In the genomic region with DNA sequence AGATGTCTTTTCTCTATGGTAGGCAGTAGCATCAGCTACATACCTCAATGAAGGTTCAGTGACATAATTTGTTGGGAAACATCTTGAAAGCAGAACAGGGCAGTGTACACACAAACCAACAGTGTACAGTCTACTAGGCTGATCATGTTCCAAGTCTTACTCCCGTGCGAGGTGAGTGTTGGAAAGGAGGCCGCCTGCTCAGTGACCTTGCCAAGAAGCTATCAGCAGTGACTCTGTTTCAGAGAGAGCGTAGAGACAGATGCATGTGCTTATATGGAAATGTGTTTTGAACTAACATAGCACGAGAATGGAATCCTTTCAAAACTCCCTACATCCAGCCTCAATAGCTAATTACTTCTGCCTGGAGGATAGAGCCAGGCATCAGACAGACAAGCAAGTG, we compare ENCODE assay signal across 21 mouse cellular contexts.
A peak's percentile ranks its signal among the peaks of the same experiment; 100 is the strongest.
DNase-seq lines count a peak whose midpoint lies in the region; ATAC-seq and TF ChIP-seq lines count a peak whose summit lies in the region.
"Had no signal": no experiment of that assay in that cellular context is flagged by ENCODE, and none has a peak within 500 bp of the region (broad histone marks: within the 10 kb centered on the region; RNA-seq: fewer than 3 reads in every experiment).

No protein-coding gene starts in this region.

- H3K36me3 ChIP-seq in heart, embryonic 13.5 days = no peaks in the 10 kb centered on the region
- H3K36me3 ChIP-seq in hindbrain, postnatal 0 days (ENCODE audit: insufficient read depth, low read length) = no peaks in the 10 kb centered on the region
- no peaks in the 10 kb centered on the region for H3K36me3 ChIP-seq in hindbrain, embryonic 12.5 days
- H3K36me3 ChIP-seq in forebrain, embryonic 16.5 days (ENCODE audit: control insufficient read depth, insufficient read depth) = no peaks in the 10 kb centered on the region
- no peaks in the 10 kb centered on the region for H3K36me3 ChIP-seq in stomach, postnatal 0 days (ENCODE audit: control insufficient read depth, insufficient read depth, low read length)
- H3K36me3 ChIP-seq: embryonic facial prominence, embryonic 15.5 days; neural tube, embryonic 13.5 days had no signal

- intact Hi-C loops in heart, postnatal 25 days (cut with DNase I) = no loop called here

- no peak for TF ChIP-seq EP300 in stomach, postnatal 0 days (optimal IDR thresholded peaks at IDR 0.05)

- H3K9ac ChIP-seq in heart, embryonic 13.5 days = no peak overlapping the region
- no peak overlapping the region for H3K9ac ChIP-seq in hindbrain, postnatal 0 days (replicated peaks; ENCODE audit: low read length)
- H3K9ac ChIP-seq in hindbrain, embryonic 12.5 days = no peak overlapping the region
- no peak overlapping the region for H3K9ac ChIP-seq in forebrain, embryonic 16.5 days (replicated peaks; ENCODE audit: low read depth, low read length)
- H3K9ac ChIP-seq in stomach, postnatal 0 days (ENCODE audit: low read length) = no peak overlapping the region
- H3K9ac ChIP-seq: embryonic facial prominence, embryonic 15.5 days; neural tube, embryonic 13.5 days had no signal

- H3K4me2 ChIP-seq in heart, embryonic 13.5 days = no peak overlapping the region
- H3K4me2 ChIP-seq in hindbrain, postnatal 0 days (ENCODE audit: low read depth, low read length) = no peak overlapping the region
- H3K4me2 ChIP-seq in hindbrain, embryonic 12.5 days (replicated peaks) = no peak overlapping the region
- H3K4me2 ChIP-seq in forebrain, embryonic 16.5 days (ENCODE audit: low read length) = no peak overlapping the region
- H3K4me2 ChIP-seq in stomach, postnatal 0 days (replicated peaks; ENCODE audit: low read depth) = no peak overlapping the region
- H3K4me2 ChIP-seq: embryonic facial prominence, embryonic 15.5 days; neural tube, embryonic 13.5 days had no signal

- no peak for TF ChIP-seq CTCF in hindbrain, postnatal 0 days (IDR thresholded peaks at IDR 0.05; ENCODE audit: low read depth)
- TF ChIP-seq CTCF in stomach, postnatal 0 days (IDR thresholded peaks at IDR 0.05; ENCODE audit: low read depth) = no peak

- no peak for DNase-seq in heart, postnatal 25 days (ENCODE audit: low spot score)
- DNase-seq in hindbrain, postnatal 0 days (ENCODE audit: low spot score) = peak; percentile 15
- DNase-seq in stomach, postnatal 0 days (ENCODE audit: low spot score) = no peak
- no peak for DNase-seq in retina, embryonic 14.5 days (ENCODE audit: low spot score)
- DNase-seq: adrenal gland, adult 2 months; cerebellum, adult 9-10 months; gastrocnemius, adult 2 months; kidney, adult 9 months; kidney, postnatal 25 days; liver; lung, postnatal 10 days; midbrain, embryonic 14.5 days; spleen, adult 18-20 months; thymus, adult 2 months had no signal

- no peaks in the 10 kb centered on the region for H3K27me3 ChIP-seq in heart, embryonic 13.5 days (replicated peaks)
- no peaks in the 10 kb centered on the region for H3K27me3 ChIP-seq in hindbrain, postnatal 0 days (ENCODE audit: insufficient read depth, low read length)
- H3K27me3 ChIP-seq in hindbrain, embryonic 12.5 days = no peaks in the 10 kb centered on the region
- H3K27me3 ChIP-seq in forebrain, embryonic 16.5 days (replicated peaks; ENCODE audit: control insufficient read depth, insufficient read depth, low read length) = no peaks in the 10 kb centered on the region
- H3K27me3 ChIP-seq in stomach, postnatal 0 days (ENCODE audit: control insufficient read depth, insufficient read depth, low read length) = no peaks in the 10 kb centered on the region
- H3K27me3 ChIP-seq: embryonic facial prominence, embryonic 15.5 days; megakaryocyte, embryonic 14.5 days; neural tube, embryonic 13.5 days had no signal

- peaks cover 18% of the 10 kb centered on the region for H3K4me1 ChIP-seq in heart, embryonic 13.5 days
- H3K4me1 ChIP-seq in hindbrain, postnatal 0 days (ENCODE audit: insufficient read depth, low read length) = no peaks in the 10 kb centered on the region
- 0 out of 2 replicates have a peak, but pooled peaks cover 2% of the 10 kb centered on the region for H3K4me1 ChIP-seq in hindbrain, embryonic 12.5 days
- H3K4me1 ChIP-seq in forebrain, embryonic 16.5 days (replicated peaks; ENCODE audit: control insufficient read depth, insufficient read depth, low read length) = peaks cover 5% of the 10 kb centered on the region; the same call in 1 of the 2 replicates
- no peaks in the 10 kb centered on the region for H3K4me1 ChIP-seq in stomach, postnatal 0 days (replicated peaks; ENCODE audit: control insufficient read depth, insufficient read depth)
- H3K4me1 ChIP-seq: embryonic facial prominence, embryonic 15.5 days; megakaryocyte, embryonic 14.5 days; neural tube, embryonic 13.5 days had no signal

- H3K27ac ChIP-seq in heart, embryonic 13.5 days (replicated peaks) = peak overlapping the region; percentile 62
- H3K27ac ChIP-seq in hindbrain, postnatal 0 days = no peak overlapping the region
- no peak overlapping the region for H3K27ac ChIP-seq in hindbrain, embryonic 12.5 days
- H3K27ac ChIP-seq in forebrain, embryonic 16.5 days (ENCODE audit: low read length) = no peak overlapping the region
- H3K27ac ChIP-seq in stomach, postnatal 0 days (replicated peaks) = no peak overlapping the region
- H3K27ac ChIP-seq: embryonic facial prominence, embryonic 15.5 days; gastrocnemius, adult 2 months; neural tube, embryonic 13.5 days had no signal

- 30% methylated on average over 5 of the region's 5 CpGs for WGBS in heart, embryonic 13.5 days
- WGBS in hindbrain, postnatal 0 days = 54% methylated on average over 5 of the region's 5 CpGs
- WGBS in hindbrain, embryonic 12.5 days = 83% methylated on average over 5 of the region's 5 CpGs
- 27% methylated on average over 5 of the region's 5 CpGs for WGBS in forebrain, embryonic 16.5 days
- WGBS in stomach, postnatal 0 days = 48% methylated on average over 5 of the region's 5 CpGs

- ATAC-seq in heart, embryonic 13.5 days (ENCODE audit: extremely low read depth, insufficient number of reproducible peaks, low FRiP score, low TSS enrichment) = no peak
- no peak for ATAC-seq in hindbrain, postnatal 0 days
- ATAC-seq in hindbrain, embryonic 12.5 days (ENCODE audit: low FRiP score) = no peak
- peak; percentile 76 for ATAC-seq in forebrain, embryonic 16.5 days
- ATAC-seq in stomach, postnatal 0 days (ENCODE audit: low FRiP score, low TSS enrichment) = peak; percentile 40; the same call in 1 of the 2 replicates
- ATAC-seq: inflammation-experienced regulatory T-cells, adult 6 months had no signal

- H3K4me3 ChIP-seq in heart, embryonic 13.5 days = no peak overlapping the region
- H3K4me3 ChIP-seq in hindbrain, postnatal 0 days (ENCODE audit: low read length) = no peak overlapping the region
- no peak overlapping the region for H3K4me3 ChIP-seq in hindbrain, embryonic 12.5 days
- no peak overlapping the region for H3K4me3 ChIP-seq in forebrain, embryonic 16.5 days (replicated peaks; ENCODE audit: low read length)
- H3K4me3 ChIP-seq in stomach, postnatal 0 days (ENCODE audit: low read depth, low read length) = no peak overlapping the region
- H3K4me3 ChIP-seq: embryonic facial prominence, embryonic 15.5 days; gastrocnemius, adult 2 months; megakaryocyte, embryonic 14.5 days; neural tube, embryonic 13.5 days had no signal

- no peaks in the 10 kb centered on the region for H3K9me3 ChIP-seq in heart, embryonic 13.5 days
- H3K9me3 ChIP-seq in hindbrain, postnatal 0 days (ENCODE audit: low read length) = no peaks in the 10 kb centered on the region
- no peaks in the 10 kb centered on the region for H3K9me3 ChIP-seq in hindbrain, embryonic 12.5 days (replicated peaks)
- H3K9me3 ChIP-seq in forebrain, embryonic 16.5 days (ENCODE audit: control insufficient read depth, low read length) = no peaks in the 10 kb centered on the region
- H3K9me3 ChIP-seq in stomach, postnatal 0 days (ENCODE audit: control insufficient read depth, low read length) = no peaks in the 10 kb centered on the region
- H3K9me3 ChIP-seq: embryonic facial prominence, embryonic 15.5 days; megakaryocyte, embryonic 14.5 days; neural tube, embryonic 13.5 days had no signal

Comparison
In these comparisons a context has a peak if more than half of its experiments do, and no peak if none do; other contexts are left out.
1. ATAC-seq: peak in forebrain, embryonic 16.5 days (single experiment) and stomach, postnatal 0 days (single experiment); none in heart, embryonic 13.5 days (single experiment), hindbrain, postnatal 0 days (single experiment) and hindbrain, embryonic 12.5 days (single experiment).